Mouse (Mus musculus): ENCODE measurements around the gene Lhx1. TPM values are rescaled to one million over a fixed set of nuclear protein-coding genes. Genes with fewer than 3 reads are reported as not detected.

Lhx1 gene
- not detected for polyA plus RNA-seq (2012; fragmentation: generic; extraction: Trizol)

DNA sequence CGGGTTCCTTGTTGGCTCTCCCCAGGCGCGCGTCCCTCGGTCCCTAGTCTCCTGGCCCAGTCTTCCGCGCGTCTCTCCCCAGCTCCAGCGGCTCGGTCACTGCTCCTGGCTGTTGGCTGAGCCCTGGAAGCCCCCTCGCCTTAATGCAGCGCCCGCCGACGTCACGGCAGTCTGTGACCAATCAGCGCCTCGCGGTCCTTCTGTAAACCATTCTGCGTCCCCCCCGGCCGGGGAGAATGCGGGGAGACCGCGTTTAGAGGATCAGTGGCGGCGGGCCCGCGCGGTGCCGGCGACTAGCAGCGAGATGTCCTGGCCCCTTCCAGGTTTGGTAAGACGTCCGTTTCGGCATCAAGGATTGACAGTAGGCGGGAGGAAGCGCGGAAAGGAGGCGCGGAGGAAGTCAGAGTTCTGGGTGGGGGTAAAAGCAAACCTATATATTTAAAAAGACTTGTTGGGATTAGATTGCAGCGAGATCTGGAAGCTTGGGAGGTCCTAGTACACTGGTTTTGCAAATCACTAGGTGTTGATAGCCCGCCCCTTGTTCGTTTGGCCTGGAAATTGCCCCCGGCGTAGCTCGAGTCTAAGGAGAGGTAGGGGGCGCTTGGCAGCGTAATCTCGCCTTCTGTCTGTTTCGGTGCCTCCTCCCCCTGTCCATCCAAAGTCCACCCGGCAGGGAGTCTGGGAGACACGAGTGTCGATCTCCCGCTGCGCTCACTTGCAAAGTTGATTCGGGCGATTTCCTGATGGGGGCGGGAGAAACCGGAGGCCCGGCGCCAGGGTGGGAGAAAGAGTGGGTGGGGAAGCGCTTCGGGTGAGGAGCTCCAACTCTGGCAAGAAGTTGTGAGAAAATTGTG is at the start of gene Lhx1:
Lhx1 (minus strand) TSS at position 115 of the 854 bp plus-strand sequence.
- no peaks in the 10 kb centered on the region for H3K36me3 ChIP-seq (ENCODE audit: control insufficient read depth, insufficient read depth)
- H3ac ChIP-seq (ENCODE audit: control insufficient read depth, insufficient read length) = no peak within 1 kb of the TSS
- TF ChIP-seq TCF12 (IDR thresholded peaks at IDR 0.05; ENCODE audit: insufficient read depth, poor library complexity, severe bottlenecking) (no peak), E2F4 (IDR thresholded peaks at IDR 0.05; ENCODE audit: insufficient read depth) (no peak), REST (IDR thresholded peaks at IDR 0.05; ENCODE audit: insufficient read depth, insufficient read length) (no peak), MYOD1 (IDR thresholded peaks at IDR 0.05; ENCODE audit: control insufficient read depth in 1 of 3, insufficient read length in 2 of 3, low read depth in 2 of 3) (no peak), MAX (IDR thresholded peaks at IDR 0.05; ENCODE audit: low read depth) (no peak), SRF (IDR thresholded peaks at IDR 0.05; ENCODE audit: control insufficient read depth, insufficient read length, low read depth) (no peak), MYOG (IDR thresholded peaks at IDR 0.05; ENCODE audit: control insufficient read depth in 1 of 3, insufficient read depth in 1 of 3, insufficient read length in 2 of 3, low read depth in 2 of 3) (no peak), POLR2A (IDR thresholded peaks at IDR 0.05; ENCODE audit: insufficient read length, low read depth) (no peak), USF1 (IDR thresholded peaks at IDR 0.05; ENCODE audit: low read depth) (no peak), CEBPB (IDR thresholded peaks at IDR 0.05; ENCODE audit: insufficient read depth, poor library complexity, severe bottlenecking) (no peak), TCF3 (IDR thresholded peaks at IDR 0.05; ENCODE audit: insufficient read length, low read depth) (no peak), POLR2AphosphoS2 (IDR thresholded peaks at IDR 0.05; ENCODE audit: insufficient read length, low read depth) (no peak)
- no peak within 1 kb of the TSS for H3K4me3 ChIP-seq
- H3K27me3 ChIP-seq (ENCODE audit: control insufficient read depth, insufficient read depth, insufficient read length) = peaks cover 89% of the 10 kb centered on the region
- H3K4me2 ChIP-seq (ENCODE audit: low read depth) = peak within 1 kb of the TSS; percentile 42
- no peaks in the 10 kb centered on the region for H3K79me2 ChIP-seq (ENCODE audit: control insufficient read depth, insufficient read depth)

DNA sequence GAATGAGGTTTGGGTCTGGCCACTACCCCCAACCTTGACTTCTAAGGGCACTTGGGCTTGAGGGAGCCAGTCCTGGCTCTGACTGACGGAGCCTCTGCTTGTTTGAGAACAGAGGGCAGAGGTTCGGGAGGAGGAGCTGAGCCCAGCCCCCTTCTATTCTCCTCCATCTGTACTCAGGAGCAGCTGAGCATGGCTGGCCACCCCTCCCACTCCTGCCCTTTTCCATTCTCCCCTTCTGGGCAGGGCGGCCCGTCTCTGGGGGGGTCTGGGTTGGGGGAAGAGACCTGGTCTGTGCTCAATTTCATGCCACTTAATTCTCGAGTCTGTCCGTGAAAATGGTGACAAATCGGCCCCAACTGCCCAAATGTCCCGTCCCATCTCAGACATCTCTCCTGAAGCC is 49.5 kb upstream of the Lhx1 start:
- Histone ChIP-seq H3ac (ENCODE audit: control insufficient read depth, insufficient read length) (no peak overlapping the region), H3K27me3 (ENCODE audit: control insufficient read depth, insufficient read depth, insufficient read length) (peaks cover 55% of the 10 kb centered on the region), H3K36me3 (ENCODE audit: control insufficient read depth, insufficient read depth) (no peaks in the 10 kb centered on the region), H3K4me3 (no peak overlapping the region), H3K79me2 (ENCODE audit: control insufficient read depth, insufficient read depth) (no peaks in the 10 kb centered on the region), H3K4me2 (ENCODE audit: low read depth) (no peak overlapping the region)
- TF ChIP-seq USF1 (IDR thresholded peaks at IDR 0.05; ENCODE audit: low read depth) = no peak
- no peak for TF ChIP-seq REST (IDR thresholded peaks at IDR 0.05; ENCODE audit: insufficient read depth, insufficient read length)
- no peak for TF ChIP-seq MYOD1 (IDR thresholded peaks at IDR 0.05; ENCODE audit: control insufficient read depth in 1 of 3, insufficient read length in 2 of 3, low read depth in 2 of 3)
- TF ChIP-seq POLR2A (IDR thresholded peaks at IDR 0.05; ENCODE audit: insufficient read length, low read depth) = no peak
- TF ChIP-seq MAX (IDR thresholded peaks at IDR 0.05; ENCODE audit: low read depth) = no peak
- TF ChIP-seq TCF12 (IDR thresholded peaks at IDR 0.05; ENCODE audit: insufficient read depth, poor library complexity, severe bottlenecking) = no peak
- no peak for TF ChIP-seq TCF3 (IDR thresholded peaks at IDR 0.05; ENCODE audit: insufficient read length, low read depth)
- no peak for TF ChIP-seq POLR2AphosphoS2 (IDR thresholded peaks at IDR 0.05; ENCODE audit: insufficient read length, low read depth)
- TF ChIP-seq MYOG (IDR thresholded peaks at IDR 0.05; ENCODE audit: control insufficient read depth in 1 of 3, insufficient read depth in 1 of 3, insufficient read length in 2 of 3, low read depth in 2 of 3) = no peak

DNA sequence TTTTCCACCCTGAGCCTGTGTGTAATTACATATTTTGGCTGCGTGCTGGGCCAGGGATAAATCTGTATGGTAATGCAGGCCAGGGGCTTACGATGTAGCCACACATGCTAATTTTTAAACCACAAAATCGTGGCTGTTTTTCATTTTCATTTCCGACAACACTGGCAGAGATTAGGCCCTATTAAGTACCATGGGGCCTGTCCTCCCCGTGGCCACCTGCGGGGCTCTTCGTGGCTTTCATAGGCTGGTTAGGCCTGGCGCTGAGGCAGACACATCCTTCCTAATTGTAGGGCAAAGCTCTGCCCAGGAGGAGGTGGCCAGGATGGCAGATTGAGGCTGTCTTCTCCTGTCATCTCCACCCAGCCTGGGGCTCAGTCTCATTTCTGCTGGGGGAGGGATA is 48.3 kb upstream of the Lhx1 start:
- no peak overlapping the region for H3K4me2 ChIP-seq (ENCODE audit: low read depth)
- peaks cover 59% of the 10 kb centered on the region for H3K27me3 ChIP-seq (ENCODE audit: control insufficient read depth, insufficient read depth, insufficient read length)
- H3K36me3 ChIP-seq (ENCODE audit: control insufficient read depth, insufficient read depth) = no peaks in the 10 kb centered on the region
- no peak overlapping the region for H3ac ChIP-seq (ENCODE audit: control insufficient read depth, insufficient read length)
- no peak overlapping the region for H3K4me3 ChIP-seq
- H3K79me2 ChIP-seq (ENCODE audit: control insufficient read depth, insufficient read depth) = no peaks in the 10 kb centered on the region
- no peak for TF ChIP-seq TCF3 (IDR thresholded peaks at IDR 0.05; ENCODE audit: insufficient read length, low read depth)
- TF ChIP-seq CEBPB (IDR thresholded peaks at IDR 0.05; ENCODE audit: insufficient read depth, poor library complexity, severe bottlenecking) = no peak

DNA sequence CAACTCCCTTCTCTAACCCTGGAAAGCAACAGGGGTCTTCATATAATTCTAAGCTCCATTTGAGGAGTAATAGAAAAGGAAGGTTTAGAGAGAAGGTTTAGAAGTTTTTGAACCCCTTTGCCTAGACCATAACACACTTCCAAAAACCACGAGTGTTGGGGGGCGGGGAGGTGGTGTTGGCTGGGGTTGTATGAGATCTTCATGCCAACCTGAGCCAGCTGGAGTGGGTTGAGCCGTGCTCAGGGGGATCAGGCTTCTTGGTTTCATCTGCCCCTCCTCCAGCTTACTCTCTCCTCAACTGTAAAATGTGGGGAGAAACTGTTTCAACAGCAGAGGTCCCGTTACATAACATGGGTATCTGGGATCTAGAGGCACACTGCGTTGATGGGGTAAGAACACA is 45.5 kb upstream of the Lhx1 start:
- peaks cover 67% of the 10 kb centered on the region for H3K27me3 ChIP-seq (ENCODE audit: control insufficient read depth, insufficient read depth, insufficient read length)
- TF ChIP-seq MAX (IDR thresholded peaks at IDR 0.05; ENCODE audit: low read depth) (no peak), USF1 (IDR thresholded peaks at IDR 0.05; ENCODE audit: low read depth) (no peak), CEBPB (IDR thresholded peaks at IDR 0.05; ENCODE audit: insufficient read depth, poor library complexity, severe bottlenecking) (no peak)

DNA sequence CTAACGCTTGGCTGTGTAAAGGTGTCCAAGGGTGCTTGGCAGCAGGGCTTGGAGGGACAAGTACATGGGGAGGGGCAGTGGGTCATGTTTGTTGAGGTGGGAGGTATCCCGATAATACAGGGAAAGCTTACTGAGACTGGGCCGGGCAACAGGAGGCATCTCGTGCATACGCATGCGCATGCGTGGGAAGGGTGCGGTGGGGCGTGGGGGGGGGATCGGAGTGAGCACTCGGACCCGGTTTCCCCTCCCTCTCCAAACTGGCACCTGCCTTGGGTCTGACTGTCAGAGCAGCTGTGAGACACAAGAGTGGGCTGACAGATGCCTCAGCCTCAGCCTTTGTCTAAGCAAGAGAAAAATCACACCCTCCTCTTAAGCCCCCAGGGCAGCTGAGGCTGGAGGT is 45.1 kb upstream of the Lhx1 start:
- no peak overlapping the region for H3ac ChIP-seq (ENCODE audit: control insufficient read depth, insufficient read length)
- no peak overlapping the region for H3K4me2 ChIP-seq (ENCODE audit: low read depth)
- H3K79me2 ChIP-seq (ENCODE audit: control insufficient read depth, insufficient read depth) = no peaks in the 10 kb centered on the region
- peaks cover 67% of the 10 kb centered on the region for H3K27me3 ChIP-seq (ENCODE audit: control insufficient read depth, insufficient read depth, insufficient read length)
- H3K36me3 ChIP-seq (ENCODE audit: control insufficient read depth, insufficient read depth) = no peaks in the 10 kb centered on the region
- TF ChIP-seq MYOG (IDR thresholded peaks at IDR 0.05; ENCODE audit: control insufficient read depth in 1 of 3, insufficient read depth in 1 of 3, insufficient read length in 2 of 3, low read depth in 2 of 3) (peak in 1 of 3 experiments; percentile 2), SRF (IDR thresholded peaks at IDR 0.05; ENCODE audit: control insufficient read depth, insufficient read length, low read depth) (no peak), USF1 (IDR thresholded peaks at IDR 0.05; ENCODE audit: low read depth) (no peak)
- H3K4me3 ChIP-seq = no peak overlapping the region

More for the DNA sequence above, 45.5 kb upstream of the Lhx1 start:
- Histone ChIP-seq H3ac (ENCODE audit: control insufficient read depth, insufficient read length) (no peak overlapping the region), H3K4me3 (no peak overlapping the region), H3K36me3 (ENCODE audit: control insufficient read depth, insufficient read depth) (no peaks in the 10 kb centered on the region), H3K79me2 (ENCODE audit: control insufficient read depth, insufficient read depth) (no peaks in the 10 kb centered on the region), H3K4me2 (ENCODE audit: low read depth) (no peak overlapping the region)

Data from myocyte (in vitro differentiated cells).